In genomic region chr9:28453062-28453461, GRCm38 (mm10) we compare ENCODE assay signal across 17 mouse cellular contexts.
"Had no signal": no experiment of that assay in that cellular context is flagged by ENCODE, and none has a peak within 500 bp of the region (broad histone marks: within the 10 kb centered on the region; RNA-seq: fewer than 3 reads in every experiment).

No protein-coding gene starts in this region.

- H3K27ac ChIP-seq: liver, embryonic 15.5 days; lung, embryonic 15.5 days; macrophage; midbrain, embryonic 13.5 days; midbrain, embryonic 15.5 days; neural tube, embryonic 12.5 days had no signal

- DNase-seq: liver, postnatal 0 days; lung, adult 2 months; lung, postnatal 14 days; lung, postnatal 36 days; right cerebral cortex, postnatal 25 days; right cerebral cortex, postnatal 4 days; spleen, adult 18-20 months; thymus, adult 18-20 months; thymus, postnatal 14 days; thymus, postnatal 36 days had no signal

- H3K4me3 ChIP-seq: liver, embryonic 15.5 days; lung, embryonic 15.5 days; megakaryocyte, embryonic 14.5 days; midbrain, embryonic 13.5 days; midbrain, embryonic 15.5 days; neural tube, embryonic 12.5 days had no signal
